Mouse (Mus musculus) liver, adult 2 months (tissue): ENCODE results near the gene Pidd1. TPM values are rescaled to one million over a fixed set of nuclear protein-coding genes. Genes with fewer than 3 reads are reported as not detected.

Experiments
- DNase-seq: peaks from one replicate; pipeline ENCODE4 v3.0.0-alpha.2; 2011; ENCODE audit warnings: low read depth, low spot score; ENCODE audit errors: extremely low read depth
- H3K27ac ChIP-seq: fragments of 200-500 bp; replicated peaks from 2 replicates; pipeline ENCODE4 v1.5.1; 2012; ENCODE audit warnings: low read depth, mild to moderate bottlenecking, control low read depth, inconsistent platforms, low read length; ENCODE audit not compliant: insufficient read depth
- H3K27me3 ChIP-seq: fragments of 200-500 bp; 2 replicates; pipeline ENCODE4 v1.6.1; 2012; ENCODE audit warnings: mild to moderate bottlenecking, moderate library complexity, low read length, inconsistent platforms; ENCODE audit not compliant: control insufficient read depth, insufficient read depth
- H3K36me3 ChIP-seq: fragments of 200-500 bp; 2 replicates; pipeline ENCODE4 v1.6.1; 2012; ENCODE audit warnings: low read length, inconsistent platforms; ENCODE audit not compliant: control insufficient read depth, insufficient read depth
- H3K4me1 ChIP-seq: fragments of 200-500 bp; 2 replicates; pipeline ENCODE4 v1.6.1; 2011; ENCODE audit warnings: low read length; ENCODE audit not compliant: control insufficient read depth, insufficient read depth
- H3K4me3 ChIP-seq: fragments of 200-500 bp; 2 replicates; pipeline ENCODE4 v1.5.1; 2011; ENCODE audit warnings: low read depth, mild to moderate bottlenecking, control low read depth, low read length, moderate library complexity; ENCODE audit not compliant: insufficient read depth
- H3K79me2 ChIP-seq: fragments of 200-500 bp; 2 replicates; pipeline ENCODE4 v1.6.1; 2012; ENCODE audit warnings: inconsistent platforms, mild to moderate bottlenecking, low read length, moderate library complexity; ENCODE audit not compliant: control insufficient read depth, insufficient read depth
- H3K9ac ChIP-seq: fragments of 200-500 bp; 2 replicates; pipeline ENCODE4 v1.6.1; 2012; ENCODE audit warnings: low read depth, mild to moderate bottlenecking, control low read depth, inconsistent platforms, low read length
- CTCF ChIP-seq: fragments of 200-500 bp; IDR thresholded peaks from 2 replicates; pipeline ENCODE4 v1.5.1; 2011; ENCODE audit warnings: low read depth, low read length, control low read depth
- POLR2A ChIP-seq: fragments of 200-500 bp; IDR thresholded peaks from 2 replicates; pipeline ENCODE4 v1.6.1; 2011; ENCODE audit warnings: low read length, control low read depth; ENCODE audit not compliant: insufficient read depth; ENCODE audit errors: extremely low read depth
- WGBS: fragments of 180-500 bp; shearing (Covaris S2); methylation state at CpG from one replicate; pipeline ENCODE4 v1.1.7; 2018; 5-methylcytosine and 5-hydroxymethylcytosine counted together
- polyA plus RNA-seq: library from polyadenylated mRNA; depleted of rRNA; stranded (reverse); fragments of >200 nt; gene quantifications from 2 replicates; pipeline ENCODE4 v1.2.3, GENCODE M21; 2012
- total RNA-seq: library from RNA; depleted of rRNA; stranded (reverse); fragments of >200 nt; gene quantifications from 2 replicates; pipeline ENCODE4 v1.2.3, GENCODE M21; 2014

Pidd1 gene
- total and polyA plus RNA-seq, 2 experiments, result 0.37 to 4.7 TPM

DNA sequence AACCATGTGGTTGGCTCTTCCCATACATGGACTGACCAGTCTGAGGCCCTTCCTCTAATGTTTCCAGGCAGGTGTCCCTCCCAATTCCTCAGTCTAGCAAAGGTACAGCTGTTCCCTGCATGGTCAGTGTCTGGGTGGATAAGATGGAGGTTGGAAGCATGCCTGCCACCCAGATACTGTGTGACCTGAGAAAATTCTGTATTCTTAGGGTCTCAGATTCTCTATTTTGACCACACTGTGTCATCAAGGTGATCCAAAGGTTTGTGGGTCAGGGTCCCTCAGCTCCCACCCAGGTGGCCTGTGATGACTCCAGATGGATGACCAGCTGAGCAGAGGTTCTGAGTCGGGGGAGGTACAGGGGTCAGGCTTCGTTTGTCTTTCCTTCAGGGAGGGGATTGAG lies 41.4 kb upstream of the Pidd1 start:
- TF ChIP-seq CTCF (no peak), POLR2A (no peak)
- peaks cover 10% of the 10 kb centered on the region for H3K4me1 ChIP-seq
- WGBS, result 89% methylated on average over 2 of the region's 2 CpGs

DNA sequence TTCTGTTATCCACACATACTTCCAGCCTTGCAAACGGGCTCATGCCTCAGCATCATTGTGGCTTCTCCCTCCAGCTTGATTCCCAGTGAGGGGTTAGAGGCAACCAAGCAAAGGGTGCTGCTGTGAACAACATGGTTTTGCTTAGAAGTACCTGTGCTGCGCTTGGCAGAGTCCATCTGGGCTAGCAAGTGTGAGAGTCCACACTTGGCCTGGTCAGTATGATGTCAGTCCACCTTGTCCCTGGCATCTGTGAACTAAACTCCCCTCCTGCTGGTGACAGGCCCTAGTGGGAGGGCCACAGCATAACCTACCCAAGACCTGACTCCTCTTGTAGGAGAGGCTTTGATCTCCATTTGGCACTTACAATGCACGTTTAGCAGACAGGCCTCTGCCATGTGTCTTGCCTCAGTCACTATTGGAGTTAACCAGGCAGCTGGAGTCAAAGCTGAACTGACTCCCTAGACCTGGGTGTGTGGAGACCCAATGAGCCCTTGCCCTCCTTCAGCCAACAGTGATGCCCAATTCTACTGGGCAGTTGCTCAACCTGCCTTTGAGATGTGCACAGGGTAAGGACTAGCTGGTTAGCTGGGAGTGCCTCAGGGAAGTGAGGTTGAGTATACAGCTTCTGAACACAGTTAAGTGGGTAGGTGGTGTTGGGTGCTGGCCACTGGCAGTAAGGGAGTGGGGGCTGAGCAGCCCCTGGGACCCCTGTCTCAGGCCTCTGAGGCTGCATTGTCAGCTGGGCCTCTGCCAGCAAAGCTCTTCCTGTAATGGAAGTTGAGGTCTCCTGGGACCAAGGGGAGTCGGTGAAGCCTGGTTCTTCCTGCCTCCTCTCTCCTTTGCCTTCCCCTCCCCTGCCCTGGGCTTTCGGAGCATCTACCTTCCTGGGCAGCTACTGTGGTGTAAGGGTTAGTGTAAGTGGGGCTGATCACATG lies 40.6 kb upstream of the Pidd1 start:
- Histone ChIP-seq H3K36me3 (peaks cover 10% of the 10 kb centered on the region), H3K27ac (no peak overlapping the region), H3K4me3 (no peak overlapping the region), H3K9ac (no peak overlapping the region), H3K79me2 (peaks cover 18% of the 10 kb centered on the region), H3K4me1 (peaks cover 10% of the 10 kb centered on the region), H3K27me3 (no peaks in the 10 kb centered on the region)
- TF ChIP-seq POLR2A, result no peak
- no peak for TF ChIP-seq CTCF
- no peak for DNase-seq
- 88% methylated on average over 5 of the region's 5 CpGs for WGBS

More for the DNA sequence above, 41.4 kb upstream of the Pidd1 start:
- H3K36me3 ChIP-seq, result peaks cover 16% of the 10 kb centered on the region
- no peak for DNase-seq
- H3K27ac ChIP-seq, result no peak overlapping the region
- no peak overlapping the region for H3K4me3 ChIP-seq
- H3K9ac ChIP-seq, result no peak overlapping the region
- no peaks in the 10 kb centered on the region for H3K27me3 ChIP-seq
- peaks cover 18% of the 10 kb centered on the region for H3K79me2 ChIP-seq

DNA sequence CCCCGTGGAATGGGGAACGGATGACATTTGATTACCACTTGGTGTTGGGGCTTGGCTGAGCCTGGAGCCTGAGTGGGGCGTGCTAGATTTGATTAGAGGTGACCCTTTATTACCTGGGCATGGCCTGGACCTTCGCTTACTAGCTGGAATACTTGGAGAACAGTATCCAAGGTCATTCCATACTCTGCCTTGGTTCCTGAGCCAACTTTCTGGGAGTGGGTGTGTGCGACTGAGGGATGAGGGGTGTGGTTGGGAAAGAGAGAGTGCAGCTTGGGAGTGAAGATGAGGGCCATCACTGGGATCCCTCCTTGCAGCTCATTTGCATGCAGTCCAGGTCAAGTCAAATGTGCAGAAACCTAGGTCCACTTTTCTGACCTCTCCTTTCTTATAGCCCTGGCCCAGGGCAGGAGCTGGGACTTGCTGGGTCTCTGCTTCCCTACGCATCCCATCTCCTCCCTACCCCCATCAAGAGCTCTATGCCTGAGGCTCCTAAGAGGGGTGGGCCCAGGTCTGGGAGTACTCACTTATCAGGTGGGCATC lies 39.4 kb upstream of the Pidd1 start:
- Histone ChIP-seq H3K9ac (no peak overlapping the region), H3K36me3 (peaks cover 10% of the 10 kb centered on the region), H3K4me3 (no peak overlapping the region), H3K4me1 (peaks cover 10% of the 10 kb centered on the region), H3K27me3 (no peaks in the 10 kb centered on the region), H3K27ac (no peak overlapping the region), H3K79me2 (peaks cover 19% of the 10 kb centered on the region)
- 81% methylated on average over 6 of the region's 6 CpGs for WGBS
- DNase-seq, result no peak
- TF ChIP-seq POLR2A, result no peak

GRCm38 (mm10) chr7:141482531-141483024 lies 38.8 kb upstream of the Pidd1 start:
- no peak for TF ChIP-seq CTCF
- no peak for TF ChIP-seq POLR2A

GRCm38 (mm10) chr7:141481498-141482401 lies 37.9 kb upstream of the Pidd1 start:
- Histone ChIP-seq H3K79me2 (peaks cover 29% of the 10 kb centered on the region), H3K27me3 (no peaks in the 10 kb centered on the region), H3K36me3 (peaks cover 8% of the 10 kb centered on the region), H3K9ac (peak overlapping the region; percentile 30), H3K27ac (no peak overlapping the region), H3K4me1 (peaks cover 18% of the 10 kb centered on the region), H3K4me3 (peak overlapping the region; percentile 30; the same call in 1 of the 2 replicates)
- WGBS, result 20% methylated on average over 81 of the region's 81 CpGs
- no peak for TF ChIP-seq POLR2A
- TF ChIP-seq CTCF, result peak; percentile 33; the same call in 1 of the 2 replicates
- no peak for DNase-seq

More at GRCm38 (mm10) chr7:141482531-141483024, 38.8 kb upstream of the Pidd1 start:
- H3K36me3 ChIP-seq, result peaks cover 10% of the 10 kb centered on the region
- H3K79me2 ChIP-seq, result peaks cover 25% of the 10 kb centered on the region
- peaks cover 13% of the 10 kb centered on the region for H3K4me1 ChIP-seq
- DNase-seq, result no peak
- no peak overlapping the region for H3K9ac ChIP-seq
- H3K4me3 ChIP-seq, result no peak overlapping the region
- no peaks in the 10 kb centered on the region for H3K27me3 ChIP-seq
- 79% methylated on average over 11 of the region's 11 CpGs for WGBS
- H3K27ac ChIP-seq, result no peak overlapping the region
